ENCODE assay signal across 20 mouse cellular contexts in genomic region chr10:88960791-88961190, GRCm38 (mm10).
"Had no signal": no experiment of that assay in that cellular context is flagged by ENCODE, and none has a peak within 500 bp of the region (broad histone marks: within the 10 kb centered on the region; RNA-seq: fewer than 3 reads in every experiment).

No protein-coding gene starts in this region.

- H3K4me1 ChIP-seq: liver, embryonic 13.5 days; liver, embryonic 15.5 days; lung, embryonic 15.5 days; megakaryocyte, embryonic 14.5 days; neural tube, embryonic 12.5 days had no signal

- H3K27me3 ChIP-seq: liver, embryonic 13.5 days; liver, embryonic 15.5 days; lung, embryonic 15.5 days; megakaryocyte, embryonic 14.5 days; neural tube, embryonic 12.5 days had no signal

- H3K36me3 ChIP-seq: liver, embryonic 13.5 days; liver, embryonic 15.5 days; lung, embryonic 15.5 days; neural tube, embryonic 12.5 days had no signal

- H3K27ac ChIP-seq: liver, embryonic 13.5 days; liver, embryonic 15.5 days; lung, embryonic 15.5 days; macrophage; neural tube, embryonic 12.5 days had no signal

- H3K4me2 ChIP-seq: liver, embryonic 13.5 days; liver, embryonic 15.5 days; lung, embryonic 15.5 days; midbrain, embryonic 11.5 days; neural tube, embryonic 12.5 days had no signal

- H3K4me3 ChIP-seq: liver, embryonic 13.5 days; liver, embryonic 15.5 days; lung, embryonic 15.5 days; megakaryocyte, embryonic 14.5 days; neural tube, embryonic 12.5 days had no signal

- DNase-seq: liver, embryonic 13.5 days; liver, postnatal 0 days; lung, adult 2 months; lung, postnatal 14 days; lung, postnatal 36 days; midbrain, embryonic 14.5 days; retina, postnatal 1 day; right cerebral cortex, postnatal 25 days; right cerebral cortex, postnatal 4 days; spleen, adult 18-20 months; thymus, adult 2 months; thymus, postnatal 25 days; thymus, postnatal 4 days had no signal

- ATAC-seq: liver, postnatal 0 days; lung, postnatal 0 days had no signal

- H3K9ac ChIP-seq: liver, embryonic 13.5 days; liver, embryonic 15.5 days; liver, postnatal 0 days; lung, embryonic 15.5 days; neural tube, embryonic 12.5 days had no signal

- H3K9me3 ChIP-seq: liver, embryonic 13.5 days; liver, embryonic 15.5 days; lung, embryonic 15.5 days; megakaryocyte, embryonic 14.5 days; neural tube, embryonic 12.5 days had no signal
